Mouse (Mus musculus): ENCODE data around the gene Hrh2.

DNA sequence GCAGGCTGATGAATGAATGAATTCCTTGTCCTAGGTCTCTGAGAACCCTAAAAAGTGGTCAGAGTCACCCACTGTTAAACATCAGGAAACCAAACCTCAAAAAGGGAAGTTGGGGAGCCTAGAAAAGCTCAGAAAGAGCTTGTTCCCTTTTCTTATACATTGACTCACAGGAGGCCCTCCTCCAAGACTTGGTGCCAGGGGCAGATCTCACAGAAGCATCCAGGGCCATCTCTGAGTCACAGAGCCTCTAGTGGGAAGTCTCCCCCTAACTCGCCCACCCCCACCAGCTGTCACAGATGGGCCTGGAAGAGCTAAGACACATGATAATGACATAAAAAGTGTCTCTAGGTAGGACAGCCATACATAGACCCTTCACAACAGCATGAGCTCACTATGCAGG, 26.4 kb downstream of the Hrh2 start:
- TF ChIP-seq CTCF (IDR thresholded peaks at IDR 0.05; ENCODE audit: low read depth) (no peak), EP300 (optimal IDR thresholded peaks at IDR 0.05) (no peak)

Data from stomach, postnatal 0 days (tissue).